Mouse (Mus musculus): ENCODE results near the gene Fpr-rs3.

Gene Fpr-rs3

DNA sequence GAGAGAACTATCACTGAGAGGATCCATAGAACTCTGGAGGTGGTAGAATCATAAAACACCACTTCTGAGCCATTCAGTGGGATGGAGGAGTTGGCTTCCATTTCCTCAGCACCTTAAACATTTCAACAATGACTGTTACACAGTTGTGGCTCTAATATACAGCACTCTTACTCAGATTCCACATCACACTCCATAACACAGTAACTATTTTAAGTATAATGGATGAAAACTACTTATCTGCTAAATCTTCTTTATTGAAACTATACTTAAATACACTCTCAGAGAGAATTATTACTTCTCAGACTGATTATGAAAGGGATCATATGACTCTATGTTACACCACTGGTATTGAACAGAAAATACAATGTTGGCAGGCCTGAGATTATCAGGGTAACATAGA, at the start of gene Fpr-rs3:
Fpr-rs3 (minus strand) TSS at position 101 of the 400 bp plus-strand sequence.
- DNase-seq: no peak

DNA sequence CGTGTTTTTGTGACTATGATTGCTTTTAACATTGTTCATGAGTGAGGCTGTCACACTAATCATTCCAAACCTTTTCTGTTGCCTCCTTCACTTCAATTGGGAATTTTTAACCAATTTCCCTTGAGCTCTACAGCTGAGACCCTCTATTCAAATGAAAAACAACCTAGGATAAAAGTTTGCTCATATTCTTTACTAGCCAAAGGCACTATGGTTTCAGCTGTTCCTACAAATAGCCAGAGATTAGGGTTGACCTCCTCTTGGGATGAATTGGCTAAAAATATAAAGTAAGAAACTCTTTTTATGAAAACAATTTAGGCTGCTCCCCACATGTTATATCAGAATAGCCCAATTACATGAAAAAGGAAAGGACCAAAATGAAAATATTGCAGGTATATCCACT, 28.4 kb downstream of the Fpr-rs3 start, which contains the start of gene Vmn2r110:
Vmn2r110 (minus strand) TSS at position 101 of the 400 bp plus-strand sequence.
- DNase-seq: no peak
